Mouse (Mus musculus): Measurements from ENCODE around the gene Wars2. TPM values are rescaled to one million over a fixed set of nuclear protein-coding genes. Genes with fewer than 3 reads are reported as not detected.

Gene Wars2
- polyA plus RNA-seq (2016; fragmentation: Nextera tagmentation; extraction: Ambion mirVana), result 10.8 and 10.9 TPM in 2 replicates

- H3K9me3 ChIP-seq (replicated peaks), result no peaks in the 10 kb centered on the region
- no peaks in the 10 kb centered on the region for H3K27me3 ChIP-seq (ENCODE audit: low read depth, poor library complexity, severe bottlenecking)
- H3K4me1 ChIP-seq, result peaks cover 21% of the 10 kb centered on the region
- peak within 1 kb of the TSS; percentile 93 for H3K27ac ChIP-seq
- peak within 1 kb of the TSS; percentile 67 for H3K4me3 ChIP-seq
- H3K36me3 ChIP-seq, result no peaks in the 10 kb centered on the region
- under 1% methylated on average over 57 of the region's 57 CpGs for WGBS
- DNase-seq (ENCODE audit: low spot score), result peak; percentile 96
Measured at GRCm38 (mm10) chr3:99140940-99141854, at the start of gene Wars2. Wars2 (plus strand) TSS chr3:99141068.

- WGBS, result 83% methylated on average over 3 of the region's 3 CpGs
- H3K27ac ChIP-seq, result no peak overlapping the region
- DNase-seq (ENCODE audit: low spot score), result no peak
Measured at GRCm38 (mm10) chr3:99096816-99097215, 44.1 kb upstream of the Wars2 start.

GRCm38 (mm10) chr3:99110353-99111213, 30.3 kb upstream of the Wars2 start:
- DNase-seq (ENCODE audit: low spot score), result no peak
- H3K36me3 ChIP-seq, result no peaks in the 10 kb centered on the region
- 72% methylated on average over 9 of the region's 9 CpGs for whole genome bisulfite sequencing
- H3K27ac ChIP-seq, result peak overlapping the region; percentile 66; the same call in 1 of the 2 replicates
- no peak overlapping the region for H3K4me3 ChIP-seq
- H3K4me1 ChIP-seq, result peaks cover 26% of the 10 kb centered on the region
- no peaks in the 10 kb centered on the region for H3K9me3 ChIP-seq (replicated peaks)
- no peaks in the 10 kb centered on the region for H3K27me3 ChIP-seq (ENCODE audit: low read depth, poor library complexity, severe bottlenecking)

More at GRCm38 (mm10) chr3:99096816-99097215, 44.1 kb upstream of the Wars2 start:
- no peaks in the 10 kb centered on the region for H3K27me3 ChIP-seq (ENCODE audit: low read depth, poor library complexity, severe bottlenecking)
- no peaks in the 10 kb centered on the region for H3K4me1 ChIP-seq
- H3K36me3 ChIP-seq, result no peaks in the 10 kb centered on the region
- no peak overlapping the region for H3K4me3 ChIP-seq
- H3K9me3 ChIP-seq (replicated peaks), result no peaks in the 10 kb centered on the region

GRCm38 (mm10) chr3:99111214-99111608, 29.7 kb upstream of the Wars2 start:
- WGBS, result 65% methylated on average over 5 of the region's 5 CpGs
- Histone ChIP-seq H3K9me3 (replicated peaks) (no peaks in the 10 kb centered on the region), H3K36me3 (no peaks in the 10 kb centered on the region), H3K4me3 (no peak overlapping the region), H3K4me1 (peaks cover 26% of the 10 kb centered on the region), H3K27ac (peak overlapping the region; percentile 66), H3K27me3 (ENCODE audit: low read depth, poor library complexity, severe bottlenecking) (no peaks in the 10 kb centered on the region)
- DNase-seq (ENCODE audit: low spot score), result peak; percentile 37

- Histone ChIP-seq H3K4me3 (no peak overlapping the region), H3K36me3 (no peaks in the 10 kb centered on the region), H3K27me3 (ENCODE audit: low read depth, poor library complexity, severe bottlenecking) (no peaks in the 10 kb centered on the region), H3K9me3 (replicated peaks) (no peaks in the 10 kb centered on the region), H3K27ac (no peak overlapping the region), H3K4me1 (peaks cover 26% of the 10 kb centered on the region)
- 88% methylated on average over 7 of the region's 7 CpGs for WGBS
- DNase-seq (ENCODE audit: low spot score), result no peak
Measured at GRCm38 (mm10) chr3:99113266-99113837, 27.5 kb upstream of the Wars2 start.

GRCm38 (mm10) chr3:99120942-99121341, 19.9 kb upstream of the Wars2 start:
- H3K36me3 ChIP-seq, result no peaks in the 10 kb centered on the region
- DNase-seq (ENCODE audit: low spot score), result no peak
- H3K27ac ChIP-seq, result no peak overlapping the region
- no peak overlapping the region for H3K4me3 ChIP-seq
- H3K27me3 ChIP-seq (ENCODE audit: low read depth, poor library complexity, severe bottlenecking), result no peaks in the 10 kb centered on the region
- no peaks in the 10 kb centered on the region for H3K4me1 ChIP-seq
- H3K9me3 ChIP-seq (replicated peaks), result no peaks in the 10 kb centered on the region
- WGBS, result 74% methylated on average over 2 of the region's 2 CpGs

GRCm38 (mm10) chr3:99130521-99130920, 10.3 kb upstream of the Wars2 start:
- Histone ChIP-seq H3K9me3 (replicated peaks) (no peaks in the 10 kb centered on the region), H3K27ac (no peak overlapping the region), H3K27me3 (ENCODE audit: low read depth, poor library complexity, severe bottlenecking) (no peaks in the 10 kb centered on the region), H3K4me1 (no peaks in the 10 kb centered on the region), H3K4me3 (no peak overlapping the region), H3K36me3 (no peaks in the 10 kb centered on the region)
- DNase-seq (ENCODE audit: low spot score), result no peak
- WGBS, result 77% methylated on average over 1 of the region's 1 CpGs

GRCm38 (mm10) chr3:99131973-99132372, 8.9 kb upstream of the Wars2 start:
- 91% methylated on average over 4 of the region's 4 CpGs for WGBS
- Histone ChIP-seq H3K36me3 (no peaks in the 10 kb centered on the region), H3K27me3 (ENCODE audit: low read depth, poor library complexity, severe bottlenecking) (no peaks in the 10 kb centered on the region), H3K9me3 (replicated peaks) (no peaks in the 10 kb centered on the region), H3K4me3 (no peak overlapping the region), H3K4me1 (peaks cover 3% of the 10 kb centered on the region), H3K27ac (no peak overlapping the region)
- no peak for DNase-seq (ENCODE audit: low spot score)

- DNase-seq (ENCODE audit: low spot score), result no peak
- Histone ChIP-seq H3K4me3 (no peak overlapping the region), H3K27ac (no peak overlapping the region), H3K4me1 (peaks cover 9% of the 10 kb centered on the region), H3K27me3 (ENCODE audit: low read depth, poor library complexity, severe bottlenecking) (no peaks in the 10 kb centered on the region), H3K36me3 (no peaks in the 10 kb centered on the region), H3K9me3 (replicated peaks) (no peaks in the 10 kb centered on the region)
- WGBS, result 95% methylated on average over 4 of the region's 4 CpGs
Measured at GRCm38 (mm10) chr3:99133913-99134312, 7.0 kb upstream of the Wars2 start.

- H3K36me3 ChIP-seq, result no peaks in the 10 kb centered on the region
- H3K4me1 ChIP-seq, result no peaks in the 10 kb centered on the region
- no peak overlapping the region for H3K4me3 ChIP-seq
- WGBS, result 71% methylated on average over 3 of the region's 3 CpGs
- no peak for DNase-seq (ENCODE audit: low spot score)
- H3K27ac ChIP-seq, result no peak overlapping the region
- H3K9me3 ChIP-seq (replicated peaks), result no peaks in the 10 kb centered on the region
- H3K27me3 ChIP-seq (ENCODE audit: low read depth, poor library complexity, severe bottlenecking), result no peaks in the 10 kb centered on the region
Measured at GRCm38 (mm10) chr3:99147886-99148285, 7.0 kb downstream of the Wars2 start.

GRCm38 (mm10) chr3:99149035-99149434, 8.2 kb downstream of the Wars2 start:
- no peak for DNase-seq (ENCODE audit: low spot score)
- Histone ChIP-seq H3K4me3 (no peak overlapping the region), H3K27me3 (ENCODE audit: low read depth, poor library complexity, severe bottlenecking) (no peaks in the 10 kb centered on the region), H3K27ac (no peak overlapping the region), H3K4me1 (no peaks in the 10 kb centered on the region), H3K9me3 (replicated peaks) (no peaks in the 10 kb centered on the region), H3K36me3 (no peaks in the 10 kb centered on the region)
- 61% methylated on average over 3 of the region's 3 CpGs for WGBS

GRCm38 (mm10) chr3:99156286-99156685, 15.4 kb downstream of the Wars2 start:
- 92% methylated on average over 4 of the region's 4 CpGs for WGBS
- no peaks in the 10 kb centered on the region for H3K9me3 ChIP-seq (replicated peaks)
- no peak for DNase-seq (ENCODE audit: low spot score)

More at GRCm38 (mm10) chr3:99156286-99156685, 15.4 kb downstream of the Wars2 start:
- Histone ChIP-seq H3K36me3 (peaks cover 6% of the 10 kb centered on the region; the same call in 1 of the 2 replicates), H3K4me3 (no peak overlapping the region), H3K27ac (no peak overlapping the region), H3K27me3 (ENCODE audit: low read depth, poor library complexity, severe bottlenecking) (no peaks in the 10 kb centered on the region), H3K4me1 (no peaks in the 10 kb centered on the region)
